Mouse (Mus musculus) testis, adult 2 months (tissue): ENCODE results near the gene BC052040.

ENCODE experiments used
- CTCF ChIP-seq: fragments of 200-500 bp; IDR thresholded peaks from 2 replicates; pipeline ENCODE4 v1.5.1; 2012; ENCODE audit warnings: low read depth, mild to moderate bottlenecking, inconsistent platforms, low read length, moderate library complexity; ENCODE audit not compliant: control insufficient read depth, insufficient read depth, insufficient replicate concordance
- POLR2A ChIP-seq: fragments of 200-500 bp; IDR thresholded peaks from 2 replicates; pipeline ENCODE4 v1.6.1; 2012; ENCODE audit warnings: low read depth, mild to moderate bottlenecking, inconsistent platforms, low read length, moderate library complexity; ENCODE audit not compliant: control insufficient read depth

- TF ChIP-seq CTCF: no peak
- TF ChIP-seq POLR2A: no peak
These were observed 2.2 kb upstream of the BC052040 start for GRCm38 (mm10) chr2:115579171-115579900.
